Comparison of ENCODE assay signal across 11 mouse cellular contexts in the genomic region with DNA sequence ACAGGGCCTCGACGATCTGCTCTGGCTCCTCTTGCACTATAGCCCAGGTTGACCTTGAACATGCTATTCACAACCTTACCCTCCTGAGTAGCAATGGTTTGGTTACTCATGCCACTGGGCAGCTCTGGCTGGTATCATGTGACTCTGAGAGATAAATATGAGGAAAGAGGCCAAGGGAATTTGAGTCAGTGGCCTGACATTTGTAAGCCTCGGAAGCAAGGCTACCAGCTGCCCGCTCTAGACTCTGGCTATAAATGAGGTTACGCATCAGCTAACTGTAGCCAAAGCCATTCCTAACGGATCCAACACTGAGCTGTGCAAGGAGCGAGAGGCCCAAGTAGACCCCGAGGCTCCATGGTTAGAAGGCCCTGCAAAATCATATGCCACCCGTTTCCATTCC. TPM values are rescaled to one million over a fixed set of nuclear protein-coding genes. Genes with fewer than 3 reads are reported as not detected.
A peak's percentile ranks its signal among the peaks of the same experiment; 100 is the strongest.
DNase-seq lines count a peak whose midpoint lies in the region; ATAC-seq and TF ChIP-seq lines count a peak whose summit lies in the region.
"Had no signal": no experiment of that assay in that cellular context is flagged by ENCODE, and none has a peak within 500 bp of the region (broad histone marks: within the 10 kb centered on the region; RNA-seq: fewer than 3 reads in every experiment).

No protein-coding gene starts in this region.

- no peak overlapping the region for H3K4me3 ChIP-seq in lung, embryonic 15.5 days
- no peak overlapping the region for H3K4me3 ChIP-seq in lung, adult 2 months (replicated peaks; ENCODE audit: extremely low read depth, low read depth, low read length)
- no peak overlapping the region for H3K4me3 ChIP-seq in midbrain, embryonic 15.5 days
- H3K4me3 ChIP-seq: heart, embryonic 15.5 days; limb, embryonic 13.5 days had no signal

- TF ChIP-seq POLR2A in lung, adult 2 months (IDR thresholded peaks at IDR 0.05; ENCODE audit: borderline replicate concordance, extremely low read depth, low read depth, low read length), result no peak

- H3K9me3 ChIP-seq in lung, embryonic 15.5 days, result no peaks in the 10 kb centered on the region
- H3K9me3 ChIP-seq in midbrain, embryonic 15.5 days, result no peaks in the 10 kb centered on the region
- H3K9me3 ChIP-seq: heart, embryonic 15.5 days; limb, embryonic 13.5 days had no signal

- H3K4me1 ChIP-seq in lung, embryonic 15.5 days, result peaks cover 24% of the 10 kb centered on the region
- H3K4me1 ChIP-seq in lung, adult 2 months (ENCODE audit: control insufficient read depth, insufficient read depth, low read length), result peaks cover 12% of the 10 kb centered on the region
- peaks cover 21% of the 10 kb centered on the region for H3K4me1 ChIP-seq in midbrain, embryonic 15.5 days

- no peaks in the 10 kb centered on the region for H3K27me3 ChIP-seq in lung, embryonic 15.5 days
- H3K27me3 ChIP-seq in midbrain, embryonic 15.5 days (replicated peaks), result no peaks in the 10 kb centered on the region
- H3K27me3 ChIP-seq: heart, embryonic 15.5 days; limb, embryonic 13.5 days had no signal

- no peak for TF ChIP-seq CTCF in lung, adult 2 months (IDR thresholded peaks at IDR 0.05; ENCODE audit: insufficient read depth, low read length)

- no peak for ATAC-seq in lung, embryonic 15.5 days (ENCODE audit: borderline replicate concordance, extremely low read depth, low FRiP score, low TSS enrichment)
- ATAC-seq in midbrain, embryonic 15.5 days (replicated peaks), result no peak
- no peak for ATAC-seq in inflammation-experienced regulatory T-cells, adult 6 months
- ATAC-seq: forebrain, embryonic 14.5 days had no signal

- H3K4me2 ChIP-seq in lung, embryonic 15.5 days, result no peak overlapping the region
- no peak overlapping the region for H3K4me2 ChIP-seq in midbrain, embryonic 15.5 days
- H3K4me2 ChIP-seq: heart, embryonic 15.5 days; limb, embryonic 13.5 days had no signal

- no peaks in the 10 kb centered on the region for H3K36me3 ChIP-seq in lung, embryonic 15.5 days
- no peaks in the 10 kb centered on the region for H3K36me3 ChIP-seq in midbrain, embryonic 15.5 days (replicated peaks)
- H3K36me3 ChIP-seq: heart, embryonic 15.5 days; limb, embryonic 13.5 days had no signal

- peak overlapping the region; percentile 17 for H3K27ac ChIP-seq in lung, embryonic 15.5 days
- peak overlapping the region; percentile 61 for H3K27ac ChIP-seq in midbrain, embryonic 15.5 days
- H3K27ac ChIP-seq: heart, embryonic 15.5 days; limb, embryonic 13.5 days had no signal

- DNase-seq in gastrocnemius, adult 8-10 months (ENCODE audit: low spot score in 2 of 2), result peak; percentile 39 to 72
- no peak for DNase-seq in gastrocnemius, postnatal 10 days
- DNase-seq in lung, adult 2 months, result no peak
- DNase-seq in adrenal gland, postnatal 14 days, result peak; percentile 66
- no peak for DNase-seq in left cerebral cortex, adult 8-10 months (ENCODE audit: low spot score in 2 of 2)

- no peak overlapping the region for H3K9ac ChIP-seq in lung, embryonic 15.5 days
- no peak overlapping the region for H3K9ac ChIP-seq in midbrain, embryonic 15.5 days
- H3K9ac ChIP-seq: heart, embryonic 15.5 days; limb, embryonic 13.5 days had no signal

- WGBS in lung, embryonic 15.5 days, result 76% methylated on average over 9 of the region's 9 CpGs
- WGBS in lung, adult 2 months, result 79% methylated on average over 9 of the region's 9 CpGs
- 87% methylated on average over 9 of the region's 9 CpGs for WGBS in midbrain, embryonic 15.5 days

RNA-seq across cellular contexts. Expression of a gene that starts 49.5 kb away (rescaled TPM):
- total RNA-seq in gastrocnemius, adult 8-10 months (2022), result 100 to 1,000 TPM in 2 of 4 experiments, 10 to 100 TPM in 2; 81.9 to 144 (median 103) TPM
- 10 to 100 TPM; 75.9 to 76.8 TPM for total RNA-seq in gastrocnemius, postnatal 10 days (2021)
- 2.9 and 3.3 TPM in 2 replicates for polyA plus RNA-seq in lung, embryonic 15.5 days (2015; fragmentation: Nextera tagmentation; extraction: Ambion mirVana)
- 13.4 and 17.4 TPM in 2 replicates for polyA plus RNA-seq in lung, adult 2 months (2012; rRNA removed)
- 93.1 and 152 TPM in 2 replicates for total RNA-seq in adrenal gland, postnatal 14 days (2021)
- 16.5 and 17.3 TPM in 2 replicates for polyA plus RNA-seq in midbrain, embryonic 15.5 days (2015; fragmentation: Nextera tagmentation; extraction: Ambion mirVana)
- polyA plus RNA-seq in inflammation-experienced regulatory T-cells, adult 6 months (2017; shearing (Covaris generic)), result 1 to 10 TPM; 5.3 to 7.4 (median 7.0) TPM
- 100 to 1,000 TPM; 139 to 172 (median 151) TPM for total RNA-seq in left cerebral cortex, adult 8-10 months (2022)

Comparison
In these comparisons a context has a peak if more than half of its experiments do, and no peak if none do; other contexts are left out.
1. DNase-seq: peak in gastrocnemius, adult 8-10 months (2 of 2) and adrenal gland, postnatal 14 days (single experiment); none in gastrocnemius, postnatal 10 days (single experiment), lung, adult 2 months (single experiment) and left cerebral cortex, adult 8-10 months (0 of 2).